Mouse (Mus musculus) CH12.LX (cell line): ENCODE data around the gene Gns.
A peak's percentile ranks its signal among the peaks of the same experiment; 100 is the strongest.

ENCODE experiments used
- CHD1 ChIP-seq: IDR thresholded peaks from 2 replicates; pipeline ENCODE4 v1.6.1; 2012; ENCODE audit warnings: low read depth, low read length, improper control_type of control experiment, inconsistent platforms
- CTCF ChIP-seq, 2 experiments: IDR thresholded peaks in 1 of 2; conservative IDR thresholded peaks in 1 of 2; 2 replicates each; pipeline ENCODE4 v1.5.1; 2011 to 2012; ENCODE audit warnings: low read depth in 2 of 2, low read length in 2 of 2, improper control_type of control experiment in 1 of 2, inconsistent platforms in 1 of 2, mild to moderate bottlenecking in 1 of 2, moderate library complexity in 1 of 2
- ELF1 ChIP-seq: IDR thresholded peaks from 2 replicates; pipeline ENCODE4 v1.6.1; 2014; ENCODE audit warnings: low read depth, mild to moderate bottlenecking, inconsistent platforms, low read length, improper control_type of control experiment
- HCFC1 ChIP-seq: IDR thresholded peaks from 2 replicates; pipeline ENCODE4 v1.6.1; 2012; ENCODE audit warnings: low read depth, mild to moderate bottlenecking, inconsistent platforms, low read length, improper control_type of control experiment
- MAX ChIP-seq: IDR thresholded peaks from 2 replicates; pipeline ENCODE4 v1.6.1; 2011; ENCODE audit warnings: low read length, improper control_type of control experiment
- MAZ ChIP-seq: IDR thresholded peaks from 2 replicates; pipeline ENCODE4 v1.6.1; 2012; ENCODE audit warnings: low read depth, mild to moderate bottlenecking, inconsistent platforms, low read length, improper control_type of control experiment, moderate library complexity
- POLR2A ChIP-seq: IDR thresholded peaks from 2 replicates; pipeline ENCODE4 v1.6.1; 2011; ENCODE audit warnings: low read depth, mild to moderate bottlenecking, improper control_type of control experiment, low read length
- RCOR1 ChIP-seq: conservative IDR thresholded peaks from 2 replicates; pipeline ENCODE4 v1.6.1; 2012; ENCODE audit warnings: low read depth, mild to moderate bottlenecking, inconsistent platforms, low read length, improper control_type of control experiment
- SIN3A ChIP-seq: IDR thresholded peaks from 2 replicates; pipeline ENCODE4 v1.6.1; 2012; ENCODE audit warnings: low read length, improper control_type of control experiment, inconsistent platforms
- USF1 ChIP-seq: IDR thresholded peaks from 2 replicates; pipeline ENCODE4 v1.6.1; 2014; ENCODE audit warnings: low read depth, mild to moderate bottlenecking, inconsistent platforms, low read length, improper control_type of control experiment
- ZC3H11A ChIP-seq: IDR thresholded peaks from 2 replicates; pipeline ENCODE4 v1.6.1; 2012; ENCODE audit warnings: low read depth, mild to moderate bottlenecking, inconsistent platforms, low read length, improper control_type of control experiment
- ZKSCAN1 ChIP-seq: IDR thresholded peaks from 2 replicates; pipeline ENCODE4 v1.6.1; 2012; ENCODE audit warnings: low read depth, inconsistent platforms, low read length, improper control_type of control experiment, borderline replicate concordance
- ZMIZ1 ChIP-seq: IDR thresholded peaks from 2 replicates; pipeline ENCODE4 v1.6.1; 2012; ENCODE audit warnings: low read depth, mild to moderate bottlenecking, inconsistent platforms, low read length, improper control_type of control experiment

GRCm38 (mm10) chr10:121379387-121379786 is 14.5 kb downstream of the Gns start:
- TF ChIP-seq POLR2A (no peak), CTCF (conservative IDR thresholded peaks at IDR 0.05 in 1 of 2, IDR thresholded peaks at IDR 0.05 in 1 of 2; ENCODE audit: low read depth in 2 of 2, low read length in 2 of 2) (peak in 1 of 2 experiments; percentile 19; a peak in 2 of 4 replicates), RCOR1 (no peak), MAX (no peak), ZC3H11A (no peak), CHD1 (no peak), SIN3A (no peak), MAZ (no peak), ELF1 (no peak), HCFC1 (no peak), ZMIZ1 (no peak), ZKSCAN1 (no peak), USF1 (no peak)
